Mouse (Mus musculus) embryonic facial prominence, embryonic 14.5 days (tissue): ENCODE data around the gene Bcorl1. TPM values are rescaled to one million over a fixed set of nuclear protein-coding genes. Genes with fewer than 3 reads are reported as not detected.

Experiments used
- ATAC-seq: fragments of 200-750 bp; cut with Nextera tagmentation; 2 replicates; pipeline ENCODE4 v1.8.0; 2017; ENCODE audit warnings: low read depth, moderate number of reproducible peaks, moderate TSS enrichment
- DNase-seq: peaks from one replicate; pipeline ENCODE4 v3.0.0-alpha.2; 2015; ENCODE audit warnings: low spot score
- H3K27ac ChIP-seq: fragments of 300-500 bp; sonication (generic); replicated peaks from 2 replicates; pipeline ENCODE4 v1.5.1; 2014; ENCODE audit warnings: low read depth, mild to moderate bottlenecking, low read length, moderate library complexity
- H3K27me3 ChIP-seq: fragments of 300-500 bp; sonication (generic); replicated peaks from 2 replicates; pipeline ENCODE4 v1.6.1; 2014; ENCODE audit warnings: low read length; ENCODE audit not compliant: control insufficient read depth, insufficient read depth
- H3K36me3 ChIP-seq: fragments of 300-500 bp; sonication (generic); 2 replicates; pipeline ENCODE4 v1.6.1; 2014; ENCODE audit warnings: low read length, mixed read lengths; ENCODE audit not compliant: control insufficient read depth, insufficient read depth
- H3K4me1 ChIP-seq: fragments of 300-500 bp; sonication (generic); 2 replicates; pipeline ENCODE4 v1.6.1; 2014; ENCODE audit warnings: antibody characterized with exemption, low read length; ENCODE audit not compliant: control insufficient read depth, insufficient read depth
- H3K4me2 ChIP-seq: fragments of 300-500 bp; sonication (generic); 2 replicates; pipeline ENCODE4 v1.6.1; 2014; ENCODE audit warnings: low read depth, mild to moderate bottlenecking, low read length, moderate library complexity, mixed read lengths
- H3K4me3 ChIP-seq: fragments of 300-500 bp; sonication (generic); 2 replicates; pipeline ENCODE4 v1.5.1; 2014; ENCODE audit warnings: low read depth, mild to moderate bottlenecking, low read length
- H3K9ac ChIP-seq: fragments of 300-500 bp; sonication (generic); 2 replicates; pipeline ENCODE4 v1.6.1; 2014; ENCODE audit warnings: low read depth, mild to moderate bottlenecking, low read length, moderate library complexity, mixed read lengths
- H3K9me3 ChIP-seq: fragments of 300-500 bp; sonication (generic); 2 replicates; pipeline ENCODE4 v1.6.1; 2016; ENCODE audit warnings: low read length; ENCODE audit not compliant: control insufficient read depth
- WGBS: fragments of 180-500 bp; shearing (Covaris S2); extraction: QIAGEN DNeasy Blood & Tissue Kit; methylation state at CpG from one replicate; pipeline ENCODE4 v1.1.7; 2014; 5-methylcytosine and 5-hydroxymethylcytosine counted together
- polyA plus RNA-seq: library from polyadenylated mRNA; unstranded; fragments of >200 nt; fragmentation: Nextera tagmentation; extraction: Ambion mirVana; gene quantifications from 2 replicates; pipeline ENCODE4 v1.2.1, GENCODE M21; 2014

Bcorl1 gene
- polyA plus RNA-seq, 1 experiment from 2014 or later: 7.0 TPM

DNA sequence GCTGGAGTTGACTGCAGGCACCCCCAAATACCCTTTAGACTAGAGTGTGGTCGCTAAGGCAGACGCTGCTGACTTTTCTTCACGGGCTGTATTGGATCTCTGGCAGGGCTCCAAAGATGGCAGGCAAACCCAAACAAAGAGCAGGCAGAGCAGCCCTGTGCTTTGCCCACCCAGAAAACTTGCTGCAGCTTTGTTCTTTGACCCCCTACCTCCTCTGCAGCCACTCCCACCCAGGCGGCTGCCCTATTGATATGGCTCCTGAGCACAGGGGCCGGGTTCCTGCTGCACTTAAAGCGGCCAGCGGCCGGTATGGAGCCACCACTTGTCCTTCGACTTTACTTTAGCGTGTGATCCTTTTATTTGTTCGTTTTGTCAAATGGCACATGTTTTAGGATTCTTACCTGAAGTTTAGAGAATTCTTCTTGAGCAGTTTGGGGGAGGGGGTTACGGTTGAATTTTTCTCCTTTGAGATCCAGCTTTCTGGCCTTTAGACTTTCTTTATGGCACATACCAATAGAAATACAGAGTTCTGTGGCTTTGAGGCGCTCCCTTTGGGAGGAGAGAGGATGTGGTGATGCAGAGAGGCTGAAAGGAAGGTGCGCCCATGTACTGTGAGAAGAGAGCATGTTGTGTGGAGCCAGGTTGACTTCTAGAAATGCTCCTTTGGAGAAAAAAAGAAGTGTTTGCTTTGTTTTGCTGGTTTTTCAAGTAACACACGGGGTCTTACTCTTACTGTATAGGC is 24.8 kb downstream of the Bcorl1 start:
- no peaks in the 10 kb centered on the region; the same call in 1 of the 2 replicates for H3K4me1 ChIP-seq
- H3K27me3 ChIP-seq: no peaks in the 10 kb centered on the region
- H3K9me3 ChIP-seq: no peaks in the 10 kb centered on the region
- no peak overlapping the region for H3K4me3 ChIP-seq
- WGBS: 40% methylated on average over 15 of the region's 15 CpGs
- no peak overlapping the region for H3K4me2 ChIP-seq
- no peak overlapping the region; the same call in 1 of the 2 replicates for H3K27ac ChIP-seq
- peaks cover 23% of the 10 kb centered on the region for H3K36me3 ChIP-seq
- no peak for DNase-seq
- ATAC-seq: no peak
- no peak overlapping the region for H3K9ac ChIP-seq

DNA sequence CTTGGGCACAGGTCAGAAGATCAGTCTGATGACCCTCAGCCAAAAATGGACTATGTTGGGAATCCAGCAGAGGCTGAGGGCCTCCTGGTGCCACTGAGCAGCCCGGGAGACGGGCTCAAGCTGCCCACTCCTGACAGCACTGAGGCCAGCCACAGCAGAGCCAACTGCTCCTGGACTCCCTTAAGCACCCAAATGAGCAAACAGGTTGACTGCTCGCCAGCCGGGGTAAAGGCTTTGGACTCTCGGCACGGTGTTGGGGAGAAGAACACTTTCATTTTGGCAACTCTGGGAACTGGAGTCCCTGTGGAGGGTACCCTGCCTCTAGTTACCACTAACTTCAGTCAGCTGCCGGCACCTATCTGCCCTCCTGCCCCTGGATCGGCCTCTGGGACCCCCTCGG is 26.7 kb downstream of the Bcorl1 start:
- 89% methylated on average over 9 of the region's 9 CpGs for WGBS
- H3K4me3 ChIP-seq: no peak overlapping the region

DNA sequence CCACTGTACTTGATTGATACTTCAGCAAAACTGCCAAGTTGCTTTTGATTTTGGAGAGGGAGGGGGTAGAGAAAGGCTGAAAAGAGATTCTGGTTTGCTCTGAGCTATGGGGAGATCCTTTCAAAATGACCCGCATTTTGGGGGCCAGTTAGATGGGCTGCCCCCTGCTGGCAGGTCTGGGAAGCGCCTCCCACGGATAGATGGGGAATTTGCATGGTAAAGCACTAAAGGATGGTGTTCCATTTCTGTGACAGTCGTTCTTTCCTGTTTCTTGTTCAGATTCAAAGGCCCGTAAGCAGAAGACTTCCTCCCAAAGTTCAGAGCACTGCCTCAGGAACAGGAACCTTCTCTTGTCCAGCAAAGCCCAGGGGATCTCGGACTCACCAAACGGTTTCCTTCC is 42.5 kb downstream of the Bcorl1 start:
- peaks cover 48% of the 10 kb centered on the region for H3K36me3 ChIP-seq
- 47% methylated on average over 7 of the region's 7 CpGs for WGBS
- DNase-seq: no peak

More for the DNA sequence above, 26.7 kb downstream of the Bcorl1 start:
- no peak overlapping the region for H3K9ac ChIP-seq
- ATAC-seq (no peak), DNase-seq (no peak)
- H3K9me3 ChIP-seq: no peaks in the 10 kb centered on the region
- no peaks in the 10 kb centered on the region; the same call in 1 of the 2 replicates for H3K4me1 ChIP-seq
- no peaks in the 10 kb centered on the region for H3K27me3 ChIP-seq
- H3K36me3 ChIP-seq: peaks cover 23% of the 10 kb centered on the region
- H3K4me2 ChIP-seq: no peak overlapping the region
- H3K27ac ChIP-seq: no peak overlapping the region

DNA sequence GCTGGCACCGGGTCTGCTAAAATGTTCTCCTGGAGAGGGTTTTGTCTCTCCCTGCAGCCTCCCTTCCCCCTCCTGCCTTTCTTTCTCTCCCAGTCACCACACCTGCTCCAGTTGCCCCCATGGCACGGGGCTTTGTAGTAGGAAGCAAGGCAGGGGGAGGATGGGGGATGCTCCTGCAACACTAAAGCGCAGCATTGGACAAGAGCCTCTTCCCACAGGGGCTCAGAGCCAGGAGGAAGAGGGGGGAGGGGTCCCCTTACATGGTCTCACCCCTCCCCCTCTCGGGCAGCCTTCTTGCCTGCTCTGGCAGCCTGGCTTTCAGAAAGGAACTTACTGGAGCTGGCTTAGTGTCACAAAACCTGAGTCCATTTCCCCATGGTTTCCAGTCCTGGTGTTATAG is 44.8 kb downstream of the Bcorl1 start:
- no peak overlapping the region for H3K4me3 ChIP-seq
- H3K4me2 ChIP-seq: no peak overlapping the region
- H3K27ac ChIP-seq: no peak overlapping the region
- no peaks in the 10 kb centered on the region for H3K9me3 ChIP-seq
- 36% methylated on average over 3 of the region's 4 CpGs for WGBS
- no peaks in the 10 kb centered on the region for H3K4me1 ChIP-seq
- no peak for ATAC-seq
- no peaks in the 10 kb centered on the region for H3K27me3 ChIP-seq
- peaks cover 40% of the 10 kb centered on the region for H3K36me3 ChIP-seq
- no peak for DNase-seq
- H3K9ac ChIP-seq: no peak overlapping the region

More for the DNA sequence above, 42.5 kb downstream of the Bcorl1 start:
- Histone ChIP-seq H3K27me3 (no peaks in the 10 kb centered on the region), H3K9ac (no peak overlapping the region), H3K4me2 (no peak overlapping the region), H3K4me3 (no peak overlapping the region), H3K4me1 (no peaks in the 10 kb centered on the region), H3K9me3 (no peaks in the 10 kb centered on the region), H3K27ac (no peak overlapping the region)
- ATAC-seq: no peak

DNA sequence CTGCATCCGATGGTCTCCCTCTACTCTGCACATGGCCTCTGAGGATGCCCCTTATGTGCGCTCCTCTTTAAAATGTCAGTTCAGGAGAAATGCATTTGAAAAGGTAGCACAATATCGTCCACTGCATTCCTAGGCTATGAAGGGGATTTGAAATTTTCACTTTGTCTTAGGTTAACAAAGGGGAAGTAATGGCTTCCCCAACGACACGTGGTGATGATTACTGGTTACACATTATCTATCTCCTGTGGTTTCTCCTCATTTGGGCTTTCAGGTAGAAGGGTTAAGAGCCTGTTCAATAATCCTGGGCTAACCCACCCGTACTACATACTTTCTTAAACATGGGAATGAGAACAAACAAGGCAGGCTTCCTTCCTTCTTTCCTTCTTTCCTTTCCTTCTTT is 48.2 kb downstream of the Bcorl1 start:
- no peak overlapping the region for H3K27ac ChIP-seq
- no peak overlapping the region for H3K4me2 ChIP-seq
- no peak overlapping the region for H3K9ac ChIP-seq
- no peaks in the 10 kb centered on the region for H3K27me3 ChIP-seq
- H3K4me3 ChIP-seq: no peak overlapping the region
- DNase-seq: no peak
- H3K9me3 ChIP-seq: no peaks in the 10 kb centered on the region
- H3K36me3 ChIP-seq: peaks cover 59% of the 10 kb centered on the region
- 87% methylated on average over 6 of the region's 6 CpGs for WGBS
- ATAC-seq: no peak
- no peaks in the 10 kb centered on the region for H3K4me1 ChIP-seq

DNA sequence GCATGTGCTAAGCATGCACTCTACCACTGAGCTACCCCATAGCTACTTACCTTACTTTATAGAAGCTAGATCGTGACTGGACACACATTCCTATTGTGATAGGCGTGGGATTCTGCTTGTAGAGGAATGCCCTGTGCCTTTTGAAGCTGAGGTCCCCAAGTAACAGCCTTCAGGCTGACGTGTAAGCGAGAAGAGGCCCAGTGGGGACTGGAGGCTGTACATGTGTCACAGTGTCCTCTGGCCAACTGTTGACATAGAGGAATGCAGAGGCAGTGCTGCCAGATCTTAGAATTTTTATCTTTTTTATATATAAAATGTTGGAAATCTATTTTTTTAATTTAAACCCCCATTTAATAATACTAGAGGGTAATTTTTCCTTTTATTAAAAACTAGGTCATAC is 58.8 kb downstream of the Bcorl1 start:
- ATAC-seq: no peak
- Histone ChIP-seq H3K4me1 (no peaks in the 10 kb centered on the region), H3K9ac (no peak overlapping the region), H3K9me3 (no peaks in the 10 kb centered on the region), H3K4me2 (no peak overlapping the region), H3K27me3 (no peaks in the 10 kb centered on the region), H3K4me3 (no peak overlapping the region), H3K36me3 (peaks cover 41% of the 10 kb centered on the region), H3K27ac (no peak overlapping the region)
- 84% methylated on average over 4 of the region's 4 CpGs for WGBS
- DNase-seq: no peak

DNA sequence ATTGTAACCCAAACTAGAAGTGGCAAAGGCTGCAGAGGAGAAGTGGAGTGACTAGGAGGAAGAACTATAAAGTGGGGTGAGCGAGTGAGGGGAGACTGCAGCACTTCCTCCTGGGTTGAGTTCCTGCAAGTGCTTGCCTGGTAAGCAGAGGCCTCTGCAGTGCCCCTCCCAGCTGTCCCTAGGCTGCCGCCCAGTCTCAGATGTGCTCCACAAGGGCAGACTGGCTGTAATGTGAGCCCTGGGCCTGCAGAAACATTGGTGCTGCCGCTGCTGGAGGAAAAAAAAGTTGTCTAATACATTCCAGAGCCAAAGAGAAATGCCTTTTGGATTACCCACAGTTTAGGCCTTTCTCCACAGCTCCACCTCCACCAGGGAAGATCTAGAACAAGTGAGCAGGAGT is 64.0 kb downstream of the Bcorl1 start:
- peak; percentile 67 for DNase-seq
- H3K27ac ChIP-seq: 0 out of 2 replicates have a peak overlapping the region, but pooled peaks have one; percentile 48

DNA sequence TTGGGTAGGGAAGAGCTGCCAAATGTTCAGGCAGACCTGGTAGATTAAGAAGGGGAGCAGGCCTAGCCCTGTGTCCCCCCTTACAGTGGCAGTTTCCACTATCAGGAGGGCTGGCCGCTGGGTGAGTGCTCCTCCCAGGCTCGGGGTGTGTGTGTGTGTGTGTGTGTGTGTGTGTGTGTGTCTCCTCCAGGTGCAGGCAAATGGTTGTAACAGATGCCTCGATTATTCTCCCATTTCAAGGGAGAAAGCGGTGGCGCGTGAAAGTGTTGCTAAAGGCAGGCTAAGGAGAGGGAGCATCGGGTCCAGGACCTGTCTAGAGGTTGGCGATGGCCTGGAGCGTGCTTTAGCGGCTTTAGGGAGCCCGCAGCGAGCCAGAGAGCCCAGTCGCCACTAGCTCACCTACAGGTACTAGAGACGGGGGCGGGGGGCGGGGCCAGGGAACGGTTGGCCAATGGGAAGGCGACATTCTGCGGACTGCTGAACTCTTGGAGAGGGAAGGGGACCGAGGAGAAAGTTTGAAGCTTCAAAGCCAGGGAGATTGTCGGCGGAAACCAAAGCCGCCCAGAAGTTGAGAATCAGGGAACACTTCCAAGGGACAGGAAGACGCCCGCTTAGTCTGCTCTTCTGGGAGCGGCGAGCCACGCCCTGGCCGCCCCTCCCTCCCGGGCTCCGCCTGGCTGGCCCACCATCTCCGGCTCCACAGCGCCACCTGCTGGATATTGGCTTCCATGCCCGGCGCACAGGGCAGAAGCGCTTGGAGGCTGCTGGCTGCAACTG is 68.6 kb downstream of the Bcorl1 start:
- H3K4me1 ChIP-seq: no peaks in the 10 kb centered on the region
- H3K9ac ChIP-seq: peak overlapping the region; percentile 26; the same call in 1 of the 2 replicates
- ATAC-seq: peak; percentile 90
- DNase-seq: peak; percentile 72
- peak overlapping the region; percentile 46 for H3K4me3 ChIP-seq
- no peak overlapping the region for H3K27ac ChIP-seq
- no peaks in the 10 kb centered on the region for H3K9me3 ChIP-seq
- H3K4me2 ChIP-seq: peak overlapping the region; percentile 51
- H3K27me3 ChIP-seq: no peaks in the 10 kb centered on the region
- 12% methylated on average over 21 of the region's 36 CpGs for WGBS
- no peaks in the 10 kb centered on the region for H3K36me3 ChIP-seq

More for the DNA sequence above, 64.0 kb downstream of the Bcorl1 start:
- H3K4me2 ChIP-seq: no peak overlapping the region
- H3K9me3 ChIP-seq: no peaks in the 10 kb centered on the region
- no peak overlapping the region for H3K9ac ChIP-seq
- H3K4me1 ChIP-seq: no peaks in the 10 kb centered on the region
- no peak overlapping the region for H3K4me3 ChIP-seq
- WGBS: 30% methylated on average over 3 of the region's 3 CpGs
- no peaks in the 10 kb centered on the region for H3K27me3 ChIP-seq
- ATAC-seq: peak; percentile 70
- H3K36me3 ChIP-seq: peaks cover 37% of the 10 kb centered on the region
